Mouse (Mus musculus): ENCODE data around the gene Ubr1. TPM values are rescaled to one million over a fixed set of nuclear protein-coding genes. Genes with fewer than 3 reads are reported as not detected.
A peak's percentile ranks its signal among the peaks of the same experiment; 100 is the strongest.

The Ubr1 gene
- total RNA-seq, 1 experiment from 2014 or later: 57.6 TPM

DNA sequence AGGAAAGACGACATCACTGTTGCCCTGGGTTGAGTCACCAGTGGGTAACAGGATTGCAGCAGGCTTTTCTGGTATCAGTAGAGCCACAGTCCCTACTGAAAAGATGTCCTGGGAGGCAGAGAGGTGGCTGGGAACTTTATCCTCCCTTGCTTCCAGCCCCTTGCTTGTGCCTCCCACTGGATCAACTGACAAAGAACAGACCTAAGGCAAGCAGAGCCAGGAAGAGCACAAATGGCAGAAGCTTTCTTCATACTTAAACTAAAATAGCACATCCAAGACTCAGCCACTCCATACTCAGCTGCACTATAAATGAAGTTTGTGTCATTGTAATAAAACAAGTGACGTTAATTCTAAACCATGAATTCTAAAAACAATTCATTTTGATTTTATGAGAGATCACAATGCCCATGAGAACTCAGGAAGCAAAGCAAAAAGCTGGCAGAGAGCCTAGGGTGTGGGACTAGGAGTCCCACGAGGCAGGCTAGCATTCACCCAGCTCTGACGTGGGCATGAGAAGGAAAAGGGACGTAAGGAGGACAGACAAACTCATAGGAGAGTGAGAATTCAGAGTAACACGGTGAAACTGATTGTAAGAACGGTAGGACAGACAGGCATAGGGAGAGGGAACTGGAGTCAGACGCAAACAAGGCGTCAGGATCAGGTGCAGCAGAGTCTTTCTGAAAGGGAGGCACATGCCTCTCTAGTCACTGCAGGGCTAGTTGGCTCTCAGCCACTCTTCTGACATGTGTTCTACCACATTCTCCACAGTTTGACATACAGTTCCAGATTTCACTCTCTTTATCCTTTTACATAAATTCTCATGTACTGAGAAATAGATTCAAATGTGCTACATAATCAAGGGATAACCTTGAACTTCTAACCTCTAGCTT is 98.8 kb downstream of the Ubr1 start:
- ATAC-seq (ENCODE audit: extremely low read depth, insufficient number of reproducible peaks, low FRiP score, poor library complexity, severe bottlenecking): no peak

- no peak for ATAC-seq (ENCODE audit: extremely low read depth, insufficient number of reproducible peaks, low FRiP score, poor library complexity, severe bottlenecking)
Observed at GRCm38 (mm10) chr2:120867336-120867735, 103.2 kb downstream of the Ubr1 start.

DNA sequence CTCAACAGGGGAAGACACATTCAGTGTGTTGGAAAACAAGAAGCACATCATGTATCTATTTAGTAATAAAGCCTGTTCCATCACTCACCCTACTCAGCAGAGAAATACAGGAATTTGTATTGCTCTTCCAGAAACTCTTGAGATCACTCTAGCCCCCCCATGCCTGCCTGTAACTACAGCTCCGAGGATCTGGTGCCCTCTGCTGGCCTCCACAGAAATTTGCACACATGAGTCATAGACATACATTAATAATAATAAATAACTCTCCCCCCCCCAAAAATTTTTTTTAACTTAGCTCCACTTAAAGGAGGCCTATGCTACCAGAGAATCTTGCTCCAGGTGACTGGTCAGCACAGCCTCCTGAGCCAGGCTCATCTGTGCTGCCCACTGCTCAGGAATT is 104.0 kb downstream of the Ubr1 start:
- ATAC-seq (ENCODE audit: extremely low read depth, insufficient number of reproducible peaks, low FRiP score, poor library complexity, severe bottlenecking): 0 out of 2 replicates have a peak, but pooled peaks have one; percentile 30

DNA sequence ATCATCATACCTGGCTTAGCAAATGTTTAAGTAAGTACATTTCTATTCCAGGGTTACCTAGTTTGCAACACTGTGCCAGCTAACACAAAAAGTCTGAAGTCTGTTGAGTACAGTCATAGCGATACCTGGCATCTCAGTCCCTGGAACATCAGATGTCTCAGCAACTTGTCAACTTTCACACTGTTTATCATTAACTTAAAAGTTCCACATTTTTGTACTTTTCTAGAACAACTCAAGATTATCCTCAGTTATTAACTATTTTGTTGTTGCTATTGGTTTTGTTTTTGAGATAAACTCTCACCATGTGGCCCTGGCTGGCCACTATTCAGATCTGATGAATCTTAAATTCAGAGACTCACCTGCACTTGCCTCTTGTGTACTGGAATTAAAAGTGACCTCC is 107.1 kb downstream of the Ubr1 start:
- ATAC-seq (ENCODE audit: extremely low read depth, insufficient number of reproducible peaks, low FRiP score, poor library complexity, severe bottlenecking): no peak

- ATAC-seq (ENCODE audit: extremely low read depth, insufficient number of reproducible peaks, low FRiP score, poor library complexity, severe bottlenecking): no peak
Observed at GRCm38 (mm10) chr2:120860699-120861098, 109.8 kb downstream of the Ubr1 start.

- no peak for ATAC-seq (ENCODE audit: extremely low read depth, insufficient number of reproducible peaks, low FRiP score, poor library complexity, severe bottlenecking)
Observed at GRCm38 (mm10) chr2:120858131-120858530, 112.4 kb downstream of the Ubr1 start.

DNA sequence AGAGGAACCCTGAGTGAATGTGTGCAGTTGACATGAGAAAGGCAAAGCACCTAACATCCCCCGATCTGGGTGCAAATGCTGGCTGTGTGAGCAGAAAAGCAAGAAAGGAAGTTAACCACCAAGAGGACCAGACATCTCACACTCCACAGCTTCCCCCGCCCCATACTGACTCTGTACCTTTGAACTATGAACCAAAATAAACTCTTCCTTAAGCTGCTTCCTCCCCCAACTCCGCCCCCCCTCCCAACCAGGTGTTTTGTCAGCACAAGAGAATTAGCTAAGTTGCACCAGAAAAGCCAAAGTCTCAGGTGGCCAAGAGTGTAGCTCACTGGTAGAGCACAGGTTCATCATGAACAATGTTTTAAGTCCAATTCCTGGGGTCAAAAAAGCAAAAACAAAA is 117.4 kb downstream of the Ubr1 start:
- ATAC-seq (ENCODE audit: extremely low read depth, insufficient number of reproducible peaks, low FRiP score, poor library complexity, severe bottlenecking): no peak

DNA sequence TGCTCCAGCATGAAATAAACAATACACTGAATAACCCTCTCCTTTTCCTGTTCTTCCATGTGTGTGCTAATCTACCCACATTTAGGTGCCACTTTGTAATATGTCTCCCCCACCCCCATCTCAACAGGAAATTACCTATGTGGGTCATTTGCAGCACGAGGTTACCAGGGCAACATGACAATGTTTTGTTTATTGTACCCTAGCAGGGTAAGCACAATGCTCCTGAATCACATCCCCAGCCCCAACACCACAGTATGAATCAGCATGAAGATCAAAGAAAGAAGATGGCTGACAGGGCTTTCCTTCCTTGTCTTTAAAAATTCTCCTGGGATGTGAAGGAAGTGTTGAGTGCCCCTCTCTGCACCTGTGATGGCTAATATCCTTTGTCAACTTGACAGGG is 117.9 kb downstream of the Ubr1 start:
- ATAC-seq (ENCODE audit: extremely low read depth, insufficient number of reproducible peaks, low FRiP score, poor library complexity, severe bottlenecking): no peak

DNA sequence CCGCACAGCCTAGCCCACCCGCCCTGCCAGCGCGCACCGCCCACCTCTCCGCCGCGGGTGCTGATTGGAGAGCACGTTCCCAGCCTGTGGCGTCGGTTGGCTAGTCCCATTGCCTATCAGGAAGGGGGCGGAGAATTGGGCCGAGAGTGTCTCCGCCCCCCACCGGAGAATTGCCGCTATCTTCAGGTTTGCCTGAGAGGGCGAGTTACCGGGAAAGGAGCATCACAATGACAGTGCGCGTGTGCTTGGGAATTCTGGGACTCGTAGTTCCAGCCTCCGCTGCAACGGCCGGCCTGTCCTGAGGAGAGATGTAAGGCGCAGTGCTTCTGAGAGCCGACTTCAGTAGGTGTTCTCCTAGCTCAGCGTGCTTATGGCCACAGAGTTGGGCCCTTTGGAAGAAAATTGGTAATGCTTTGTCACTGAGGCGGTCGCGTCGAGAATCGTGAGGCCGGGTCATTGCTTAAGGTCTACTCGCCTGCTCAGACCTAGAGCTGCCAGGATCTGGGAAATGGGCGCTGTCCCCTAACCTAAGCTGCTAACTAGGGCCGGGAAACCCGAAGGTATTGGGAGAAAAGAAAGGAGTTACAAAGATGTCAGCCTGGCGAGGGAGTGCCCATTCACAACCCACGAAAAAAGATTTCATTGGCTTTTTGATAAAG is 120.0 kb downstream of the Ubr1 start, which contains the start of gene Ttbk2:
Gene Ttbk2 (minus strand): TSS at position 181 of the 659 bp plus-strand sequence.
- peak; percentile 99 for ATAC-seq (ENCODE audit: extremely low read depth, insufficient number of reproducible peaks, low FRiP score, poor library complexity, severe bottlenecking)

GRCm38 (mm10) chr2:120849449-120850423 is 120.8 kb downstream of the Ubr1 start, which contains the start of gene Cdan1:
Gene Cdan1, minus strand, starts transcription at chr2:120850128.
- no peak for ATAC-seq (ENCODE audit: extremely low read depth, insufficient number of reproducible peaks, low FRiP score, poor library complexity, severe bottlenecking)

GRCm38 (mm10) chr2:120845280-120845679 is 125.2 kb downstream of the Ubr1 start:
- ATAC-seq (ENCODE audit: extremely low read depth, insufficient number of reproducible peaks, low FRiP score, poor library complexity, severe bottlenecking): no peak

GRCm38 (mm10) chr2:120843990-120844389 is 126.5 kb downstream of the Ubr1 start:
- no peak for ATAC-seq (ENCODE audit: extremely low read depth, insufficient number of reproducible peaks, low FRiP score, poor library complexity, severe bottlenecking)

- ATAC-seq (ENCODE audit: extremely low read depth, insufficient number of reproducible peaks, low FRiP score, poor library complexity, severe bottlenecking): no peak
Observed at GRCm38 (mm10) chr2:120841211-120841610, 129.3 kb downstream of the Ubr1 start.

DNA sequence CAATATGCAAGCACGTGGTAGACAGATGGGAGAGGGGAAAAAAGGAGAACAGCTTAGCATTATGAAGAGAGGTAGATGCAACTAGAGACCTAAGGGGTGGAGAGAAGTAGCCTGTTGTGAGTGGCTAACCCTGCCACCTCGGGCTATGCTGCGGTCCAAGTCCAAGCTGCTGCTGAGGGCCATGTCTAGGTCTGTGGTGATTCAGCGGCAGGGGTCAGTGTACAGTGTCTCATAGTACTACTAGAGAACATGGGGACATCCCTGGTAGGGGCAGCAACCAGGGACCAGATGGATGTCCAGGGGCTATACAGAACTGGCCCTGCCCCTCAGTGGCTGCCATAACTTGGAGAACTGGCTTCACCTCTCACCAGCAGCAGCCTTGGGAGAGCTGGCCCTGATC is 135.3 kb downstream of the Ubr1 start:
- ATAC-seq (ENCODE audit: extremely low read depth, insufficient number of reproducible peaks, low FRiP score, poor library complexity, severe bottlenecking): no peak

- no peak for ATAC-seq (ENCODE audit: extremely low read depth, insufficient number of reproducible peaks, low FRiP score, poor library complexity, severe bottlenecking)
Observed at GRCm38 (mm10) chr2:120826936-120827638, 143.4 kb downstream of the Ubr1 start.
